Mouse (Mus musculus) CH12.LX (cell line): Measurements from ENCODE around the gene Mamstr. TPM values are rescaled to one million over a fixed set of nuclear protein-coding genes. Genes with fewer than 3 reads are reported as not detected.

Source experiments
- DNase-seq: peaks from one replicate; pipeline ENCODE4 v3.0.0-alpha.2; 2013; ENCODE audit errors: extremely low read depth
- H3K27ac ChIP-seq: 2 replicates; pipeline ENCODE4 v1.5.1; 2012; ENCODE audit warnings: low read depth, mild to moderate bottlenecking, control low read depth, moderate library complexity; ENCODE audit not compliant: insufficient read depth
- H3K27me3 ChIP-seq: replicated peaks from 2 replicates; pipeline ENCODE3; 2012; ENCODE audit warnings: inconsistent platforms
- H3K36me3 ChIP-seq, 2 experiments: replicated peaks in 1 of 2; 2 replicates each; pipeline versions ENCODE3 to v1.6.1; 2012; ENCODE audit warnings: inconsistent platforms in 1 of 2, low read length in 1 of 2, mild to moderate bottlenecking in 1 of 2, mixed read lengths in 1 of 2, moderate library complexity in 1 of 2; ENCODE audit not compliant: control insufficient read depth in 1 of 2, insufficient read depth in 1 of 2
- H3K4me1 ChIP-seq, 2 experiments: 2 replicates each; pipeline ENCODE4 v1.6.1; 2012; ENCODE audit warnings: inconsistent platforms in 1 of 2, moderate library complexity in 1 of 2; ENCODE audit not compliant: insufficient read depth in 2 of 2, control insufficient read depth in 1 of 2
- H3K4me2 ChIP-seq: 2 replicates; pipeline ENCODE4 v1.6.1; 2012; ENCODE audit warnings: low read depth, mild to moderate bottlenecking, control low read depth; ENCODE audit not compliant: poor library complexity, insufficient read depth, severe bottlenecking
- H3K4me3 ChIP-seq, 3 experiments: fragments of 150-350 bp in 1 of 3; sonication (generic) in 1 of 3; replicated peaks in 1 of 3; 2 replicates each; pipeline versions ENCODE3 to v1.5.1; 2011 to 2012; ENCODE audit warnings: low read depth in 2 of 3, low read length in 2 of 3, mild to moderate bottlenecking in 2 of 3, moderate library complexity in 2 of 3, control low read depth in 1 of 3, improper control_type of control experiment in 1 of 3, inconsistent platforms in 1 of 3, mixed read lengths in 1 of 3; ENCODE audit not compliant: poor library complexity in 1 of 3
- H3K79me2 ChIP-seq: replicated peaks from 2 replicates; pipeline ENCODE4 v1.6.1; 2012; ENCODE audit warnings: mild to moderate bottlenecking, moderate library complexity; ENCODE audit not compliant: control insufficient read depth, poor library complexity, insufficient read depth, severe bottlenecking; ENCODE audit errors: extremely low read depth
- H3K9ac ChIP-seq: 2 replicates; pipeline ENCODE4 v1.6.1; 2012; ENCODE audit warnings: low read depth, mild to moderate bottlenecking, control low read depth, moderate library complexity; ENCODE audit not compliant: insufficient read depth
- H3K9me3 ChIP-seq: replicated peaks from 2 replicates; pipeline ENCODE3; 2012; ENCODE audit warnings: low read length, inconsistent platforms, mixed read lengths
- CTCF ChIP-seq, 2 experiments: IDR thresholded peaks in 1 of 2; conservative IDR thresholded peaks in 1 of 2; 2 replicates each; pipeline ENCODE4 v1.5.1; 2011 to 2012; ENCODE audit warnings: low read depth in 2 of 2, low read length in 2 of 2, improper control_type of control experiment in 1 of 2, inconsistent platforms in 1 of 2, mild to moderate bottlenecking in 1 of 2, moderate library complexity in 1 of 2
- E2F4 ChIP-seq: IDR thresholded peaks from 2 replicates; pipeline ENCODE4 v1.6.1; 2011; ENCODE audit warnings: low read depth, low read length, improper control_type of control experiment; ENCODE audit not compliant: insufficient replicate concordance
- ELF1 ChIP-seq: IDR thresholded peaks from 2 replicates; pipeline ENCODE4 v1.6.1; 2014; ENCODE audit warnings: low read depth, mild to moderate bottlenecking, inconsistent platforms, low read length, improper control_type of control experiment
- EP300 ChIP-seq: IDR thresholded peaks from 2 replicates; pipeline ENCODE4 v1.6.1; 2011; ENCODE audit warnings: low read length, improper control_type of control experiment
- ETS1 ChIP-seq: conservative IDR thresholded peaks from 2 replicates; pipeline ENCODE4 v1.6.1; 2012; ENCODE audit warnings: low read depth, mild to moderate bottlenecking, inconsistent platforms, low read length, improper control_type of control experiment, moderate library complexity
- GABPA ChIP-seq: IDR thresholded peaks from 2 replicates; pipeline ENCODE4 v1.6.1; 2012; ENCODE audit warnings: low read depth, low read length, improper control_type of control experiment, inconsistent platforms; ENCODE audit not compliant: insufficient replicate concordance
- HCFC1 ChIP-seq: IDR thresholded peaks from 2 replicates; pipeline ENCODE4 v1.6.1; 2012; ENCODE audit warnings: low read depth, mild to moderate bottlenecking, inconsistent platforms, low read length, improper control_type of control experiment
- IRF4 ChIP-seq: IDR thresholded peaks from 2 replicates; pipeline ENCODE4 v1.6.1; 2014; ENCODE audit warnings: low read depth, mild to moderate bottlenecking, inconsistent platforms, low read length, improper control_type of control experiment
- MAX ChIP-seq: IDR thresholded peaks from 2 replicates; pipeline ENCODE4 v1.6.1; 2011; ENCODE audit warnings: low read length, improper control_type of control experiment
- MAZ ChIP-seq: IDR thresholded peaks from 2 replicates; pipeline ENCODE4 v1.6.1; 2012; ENCODE audit warnings: low read depth, mild to moderate bottlenecking, inconsistent platforms, low read length, improper control_type of control experiment, moderate library complexity
- MEF2A ChIP-seq: IDR thresholded peaks from 2 replicates; pipeline ENCODE4 v1.6.1; 2014; ENCODE audit warnings: low read depth, mild to moderate bottlenecking, inconsistent platforms, low read length, improper control_type of control experiment, borderline replicate concordance
- MXI1 ChIP-seq: IDR thresholded peaks from 2 replicates; pipeline ENCODE4 v1.6.1; 2011; ENCODE audit warnings: mild to moderate bottlenecking, low read depth, low read length, improper control_type of control experiment
- MYC ChIP-seq: IDR thresholded peaks from 2 replicates; pipeline ENCODE4 v1.6.1; 2011; ENCODE audit warnings: low read depth, mild to moderate bottlenecking, improper control_type of control experiment, low read length
- PAX5 ChIP-seq: IDR thresholded peaks from 2 replicates; pipeline ENCODE4 v1.6.1; 2012; ENCODE audit warnings: low read length, inconsistent platforms, mixed read lengths
- POLR2AphosphoS2 ChIP-seq: IDR thresholded peaks from 2 replicates; pipeline ENCODE4 v1.6.1; 2011; ENCODE audit warnings: low read depth, low read length, improper control_type of control experiment
- RAD21 ChIP-seq: IDR thresholded peaks from 2 replicates; pipeline ENCODE4 v1.6.1; 2011; ENCODE audit warnings: low read depth, mild to moderate bottlenecking, low read length, improper control_type of control experiment, moderate library complexity
- SMC3 ChIP-seq: IDR thresholded peaks from 2 replicates; pipeline ENCODE4 v1.6.1; 2011; ENCODE audit warnings: low read depth, low read length, improper control_type of control experiment
- TCF12 ChIP-seq: IDR thresholded peaks from 2 replicates; pipeline ENCODE4 v1.6.1; 2014; ENCODE audit warnings: low read depth, mild to moderate bottlenecking, inconsistent platforms, low read length, improper control_type of control experiment
- USF1 ChIP-seq: IDR thresholded peaks from 2 replicates; pipeline ENCODE4 v1.6.1; 2014; ENCODE audit warnings: low read depth, mild to moderate bottlenecking, inconsistent platforms, low read length, improper control_type of control experiment
- USF2 ChIP-seq: conservative IDR thresholded peaks from 2 replicates; pipeline ENCODE4 v1.6.1; 2011; ENCODE audit warnings: low read depth, low read length, improper control_type of control experiment
- ZMIZ1 ChIP-seq: IDR thresholded peaks from 2 replicates; pipeline ENCODE4 v1.6.1; 2012; ENCODE audit warnings: low read depth, mild to moderate bottlenecking, inconsistent platforms, low read length, improper control_type of control experiment
- ZNF384 ChIP-seq: IDR thresholded peaks from 2 replicates; pipeline ENCODE4 v1.6.1; 2012; ENCODE audit warnings: low read depth, low read length, improper control_type of control experiment, inconsistent platforms
- dilution Hi-C: fragments of 300-500 bp; cut with MboI; formaldehyde crosslinking; loops from 2 replicates; pipeline ENCODE4 v1.14.3; 2020; ENCODE audit warnings: low sequenced_read_pairs; ENCODE audit not compliant: extremely low pct_unique_long_range_greater_than_20kb, extremely low pct_ligation_motif_present
- in situ Hi-C: fragments of 300-500 bp; cut with MboI; formaldehyde crosslinking; loops from 3 replicates; pipeline ENCODE4 v1.14.3; 2019; ENCODE audit warnings: low sequenced_read_pairs, low pct_ligation_motif_present, low pct_unique_long_range_greater_than_20kb, mixed read lengths
- polyA plus RNA-seq: library from polyadenylated mRNA; unstranded; fragments of >175 nt; gene quantifications from 2 replicates; pipeline ENCODE4 v1.2.1, GENCODE M21; 2012; ENCODE audit warnings: low read depth; ENCODE audit not compliant: insufficient read length
- total RNA-seq, 2 experiments: library from RNA; depleted of rRNA; stranded (reverse); fragments of 300-350 nt in 1 of 2; fragments of >200 nt in 1 of 2; gene quantifications; 2 replicates each; pipeline ENCODE4 v1.2.3; 2012 to 2014

Mamstr gene
- 0.04 and 0.17 TPM in 2 replicates for total RNA-seq (2012; rRNA removed)
- total RNA-seq (2014; rRNA removed) = not detected in 2 replicates
- polyA plus RNA-seq = 0.16 and 0.31 TPM in 2 replicates

GRCm38 (mm10) chr7:45639561-45640027 is at the start of gene Mamstr:
Mamstr (plus strand) TSS chr7:45639977.
- dilution Hi-C loops (no loop called here), in situ Hi-C loops (loop anchor here (5.0 kb wide), 1 partner anchor 43 kb away; the partner anchor contains the start of gene Ntn5)
- peaks cover 0 to 14% of the 10 kb centered on the region in 2 experiments for H3K36me3 ChIP-seq
- H3K27ac ChIP-seq = no peak within 1 kb of the TSS
- no peak for TF ChIP-seq GABPA
- TF ChIP-seq CTCF (conservative IDR thresholded peaks at IDR 0.05 in 1 of 2, IDR thresholded peaks at IDR 0.05 in 1 of 2; ENCODE audit: low read depth in 2 of 2, low read length in 2 of 2) = peak in 1 of 2 experiments; percentile 1; a peak in 1 of 4 replicates
- TF ChIP-seq RAD21 = no peak
- H3K4me2 ChIP-seq = no peak within 1 kb of the TSS
- H3K79me2 ChIP-seq = no peaks in the 10 kb centered on the region
- H3K9ac ChIP-seq = no peak within 1 kb of the TSS
- peaks cover 31 to 95% of the 10 kb centered on the region in 2 experiments for H3K4me1 ChIP-seq
- no peak within 1 kb of the TSS for H3K4me3 ChIP-seq
- peaks cover 10% of the 10 kb centered on the region for H3K9me3 ChIP-seq
- no peak for DNase-seq
- H3K27me3 ChIP-seq = no peaks in the 10 kb centered on the region

DNA sequence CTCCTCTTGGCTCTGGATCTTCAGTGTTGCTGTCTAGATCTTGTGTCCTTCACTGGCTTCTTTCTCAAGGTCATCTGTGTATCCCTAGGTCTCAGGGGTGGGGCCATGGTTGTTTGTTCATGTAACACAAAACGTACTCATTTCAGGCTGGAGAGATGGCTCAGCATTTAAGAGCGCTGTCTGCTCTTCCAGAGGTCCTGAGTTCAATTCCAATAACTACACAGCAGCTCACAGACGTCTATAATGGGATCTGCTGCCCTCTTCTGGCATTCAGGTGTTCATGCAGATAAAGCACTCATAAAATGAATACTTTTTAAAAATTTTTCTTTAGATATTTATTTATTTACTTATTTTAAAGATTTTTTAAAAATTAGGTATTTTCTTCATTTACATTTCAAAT is 48.9 kb upstream of the Mamstr start:
- dilution Hi-C loops = no loop called here
- Histone ChIP-seq H3K4me1 (peaks cover 0 to 40% of the 10 kb centered on the region in 2 experiments; a peak in 3 of 4 replicates), H3K9ac (no peak overlapping the region), H3K36me3 (peaks cover 11 to 38% of the 10 kb centered on the region in 2 experiments), H3K79me2 (no peaks in the 10 kb centered on the region), H3K27ac (no peak overlapping the region), H3K4me3 (no peak overlapping the region)
- DNase-seq = no peak
- no peak for TF ChIP-seq HCFC1
- peak in 1 of 2 experiments; percentile 58; a peak in 2 of 4 replicates for TF ChIP-seq CTCF (conservative IDR thresholded peaks at IDR 0.05 in 1 of 2, IDR thresholded peaks at IDR 0.05 in 1 of 2; ENCODE audit: low read depth in 2 of 2, low read length in 2 of 2)
- peak; percentile 23; the same call in 1 of the 2 replicates for TF ChIP-seq RAD21
- TF ChIP-seq, all 38 proteins: peak for 2
- Histone ChIP-seq H3K4me2 (no peak overlapping the region), H3K27me3 (no peaks in the 10 kb centered on the region), H3K9me3 (no peaks in the 10 kb centered on the region)
- in situ Hi-C loops = loop anchor here (5.0 kb wide), 1 partner anchor 91 kb away; the partner anchor contains the start of gene Ntn5

DNA sequence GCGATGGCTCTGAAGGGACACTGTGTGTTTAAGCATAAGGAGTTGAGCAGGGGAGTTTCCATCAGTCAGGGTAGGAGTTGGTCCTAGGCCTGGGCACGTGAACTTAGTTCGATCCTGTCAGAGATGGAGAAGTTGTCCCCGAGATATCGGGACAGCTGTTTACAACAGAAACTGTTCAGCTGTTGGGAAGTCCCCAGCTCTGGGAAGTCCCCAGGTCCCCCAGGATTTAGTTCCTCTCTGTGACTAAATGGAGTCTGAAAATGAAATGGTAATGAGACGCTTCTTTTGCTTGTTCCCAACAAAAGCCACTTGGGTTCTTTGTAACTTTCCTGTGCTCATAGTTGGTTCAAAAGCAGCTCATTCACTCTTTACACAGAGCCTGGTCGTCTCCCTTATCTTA is 47.9 kb upstream of the Mamstr start:
- H3K36me3 ChIP-seq = peaks cover 9 to 33% of the 10 kb centered on the region in 2 experiments
- H3K9ac ChIP-seq = no peak overlapping the region; the same call in 1 of the 2 replicates
- in situ Hi-C loops (loop anchor here (5.0 kb wide), 1 partner anchor 90 kb away; the partner anchor contains the start of gene Ntn5), dilution Hi-C loops (no loop called here)
- peak overlapping the region; percentile 51 for H3K4me2 ChIP-seq
- peaks cover under 1% of the 10 kb centered on the region for H3K9me3 ChIP-seq
- no peaks in the 10 kb centered on the region for H3K27me3 ChIP-seq
- H3K4me3 ChIP-seq = no peak overlapping the region
- H3K27ac ChIP-seq = peak overlapping the region; percentile 90
- peak; percentile 87 for DNase-seq
- no peaks in the 10 kb centered on the region for H3K79me2 ChIP-seq
- peaks cover 0 to 49% of the 10 kb centered on the region in 2 experiments; a peak in 3 of 4 replicates for H3K4me1 ChIP-seq
- TF ChIP-seq ETS1 (peak; percentile 98), ZNF384 (peak; percentile 27; the same call in 1 of the 2 replicates), GABPA (no peak), USF2 (no peak), ZMIZ1 (0 out of 2 replicates have a peak, but pooled peaks have one; percentile 29), MAX (peak; percentile 83), MYC (peak; percentile 66), EP300 (peak; percentile 92), IRF4 (peak; percentile 70), HCFC1 (peak; percentile 47), MAZ (peak; percentile 65), PAX5 (no peak), MEF2A (peak; percentile 87), USF1 (peak; percentile 42), E2F4 (0 out of 2 replicates have a peak, but pooled peaks have one; percentile 30), MXI1 (peak; percentile 73), CTCF (conservative IDR thresholded peaks at IDR 0.05 in 1 of 2, IDR thresholded peaks at IDR 0.05 in 1 of 2; ENCODE audit: low read depth in 2 of 2, low read length in 2 of 2) (no peak), SMC3 (no peak), ELF1 (peak; percentile 37; the same call in 1 of the 2 replicates), TCF12 (peak; percentile 85), POLR2AphosphoS2 (no peak)
